Mouse (Mus musculus) cortical plate, adult 2 months (tissue): Measurements from ENCODE around the gene Syt11.

ENCODE experiments used
- CTCF ChIP-seq: fragments of 200-500 bp; IDR thresholded peaks from 2 replicates; pipeline ENCODE4 v1.5.1; 2011; ENCODE audit warnings: mild to moderate bottlenecking, control low read depth, low read length; ENCODE audit not compliant: insufficient read depth; ENCODE audit errors: extremely low read depth
- POLR2A ChIP-seq: fragments of 200-500 bp; IDR thresholded peaks from 2 replicates; pipeline ENCODE4 v1.6.1; 2011; ENCODE audit warnings: mild to moderate bottlenecking, low read length, control low read depth; ENCODE audit not compliant: insufficient read depth; ENCODE audit errors: extremely low read depth

- TF ChIP-seq CTCF, result no peak
- no peak for TF ChIP-seq POLR2A
Measured at GRCm38 (mm10) chr3:88719098-88719497, 55.9 kb downstream of the Syt11 start.
